Mouse (Mus musculus) myocyte (in vitro differentiated cells): ENCODE measurements at regions not wholly inside any gene's neighbourhood (a gene's known extent, or its start where the extent isn't known, plus 50 kb on each side); places are given as distances from the start of the nearest gene placed in this dataset.

Experiments
- CEBPB ChIP-seq: IDR thresholded peaks from 2 replicates; pipeline ENCODE4 v1.6.1; 2011; ENCODE audit warnings: mild to moderate bottlenecking, moderate library complexity; ENCODE audit not compliant: poor library complexity, insufficient read depth, severe bottlenecking
- E2F4 ChIP-seq: IDR thresholded peaks from one replicate; pipeline ENCODE4 v1.6.1; 2011; ENCODE audit warnings: mild to moderate bottlenecking, control low read depth, moderate library complexity; ENCODE audit not compliant: insufficient read depth
- MAX ChIP-seq: IDR thresholded peaks from one replicate; pipeline ENCODE4 v1.6.1; 2011; ENCODE audit warnings: low read depth, mild to moderate bottlenecking, control low read depth
- TCF12 ChIP-seq: IDR thresholded peaks from one replicate; pipeline ENCODE4 v1.6.1; 2011; ENCODE audit warnings: mild to moderate bottlenecking, control low read depth; ENCODE audit not compliant: poor library complexity, insufficient read depth, severe bottlenecking
- TCF3 ChIP-seq: IDR thresholded peaks from one replicate; pipeline ENCODE4 v1.6.1; 2011; ENCODE audit warnings: low read depth, control low read depth; ENCODE audit not compliant: insufficient read length
- USF1 ChIP-seq: IDR thresholded peaks from one replicate; pipeline ENCODE4 v1.6.1; 2011; ENCODE audit warnings: low read depth, mild to moderate bottlenecking, control low read depth, moderate library complexity

DNA sequence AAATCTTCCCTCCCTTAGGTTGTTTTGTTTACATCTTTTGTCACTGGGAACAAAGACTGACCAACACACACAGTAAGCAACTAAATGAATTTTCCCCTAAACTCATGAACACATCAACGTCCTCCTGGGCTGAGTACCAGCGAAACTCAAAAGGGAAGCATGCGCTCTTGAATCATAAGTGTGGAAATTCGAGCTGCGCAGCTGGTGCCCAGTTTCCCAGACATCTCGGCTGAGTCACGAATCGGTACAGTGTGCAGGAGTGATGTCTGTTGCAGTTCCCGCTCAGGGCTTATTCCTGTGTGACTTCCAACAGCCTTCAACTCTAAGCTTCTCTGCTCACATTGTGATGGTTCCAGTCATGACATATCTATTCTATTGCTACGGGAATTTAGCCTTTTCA, 77.7 kb upstream of the Ccdc122 start:
- TF ChIP-seq USF1 = no peak
- TF ChIP-seq TCF3 = no peak
- TF ChIP-seq MAX = no peak
- TF ChIP-seq CEBPB = no peak
- no peak for TF ChIP-seq E2F4
- no peak for TF ChIP-seq TCF12
